Mouse (Mus musculus): Measurements from ENCODE around the gene Ccdc27. TPM values are rescaled to one million over a fixed set of nuclear protein-coding genes. Genes with fewer than 3 reads are reported as not detected.

Ccdc27 gene
- polyA plus RNA-seq, 1 experiment, result not detected

DNA sequence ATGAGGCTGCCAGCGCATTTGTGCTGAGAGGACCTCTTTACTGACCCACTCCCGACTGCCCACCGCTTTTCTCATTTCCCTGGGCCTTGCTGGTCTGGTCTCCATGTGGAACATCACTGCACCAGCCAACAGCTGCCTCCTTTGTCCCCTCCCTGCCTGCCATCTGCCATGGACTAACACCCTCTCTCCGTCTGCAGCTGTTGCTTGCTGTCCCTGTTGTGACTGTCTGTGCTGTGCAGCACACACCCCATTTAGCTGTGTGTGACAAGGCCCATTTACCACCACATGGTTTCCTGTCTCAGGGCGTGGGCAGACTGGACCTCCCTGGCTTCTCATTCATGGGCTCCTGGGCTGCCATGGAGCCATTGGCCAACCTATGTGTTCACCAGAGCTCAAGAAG, 37.0 kb downstream of the Ccdc27 start:
- TF ChIP-seq CTCF (IDR thresholded peaks at IDR 0.05; ENCODE audit: insufficient read depth, low read depth, low read length) (no peak), POLR2A (IDR thresholded peaks at IDR 0.05; ENCODE audit: insufficient read depth, low read depth, low read length) (no peak)
- H3K4me1 ChIP-seq (ENCODE audit: control insufficient read depth, insufficient read depth, low read length), result peaks cover 14% of the 10 kb centered on the region
- H3K27ac ChIP-seq (ENCODE audit: insufficient read depth, low read depth, low read length), result no peak overlapping the region
- no peak overlapping the region for H3K4me3 ChIP-seq (ENCODE audit: insufficient read depth, low read depth, low read length)
- WGBS, result 81% methylated on average over 5 of the region's 5 CpGs

DNA sequence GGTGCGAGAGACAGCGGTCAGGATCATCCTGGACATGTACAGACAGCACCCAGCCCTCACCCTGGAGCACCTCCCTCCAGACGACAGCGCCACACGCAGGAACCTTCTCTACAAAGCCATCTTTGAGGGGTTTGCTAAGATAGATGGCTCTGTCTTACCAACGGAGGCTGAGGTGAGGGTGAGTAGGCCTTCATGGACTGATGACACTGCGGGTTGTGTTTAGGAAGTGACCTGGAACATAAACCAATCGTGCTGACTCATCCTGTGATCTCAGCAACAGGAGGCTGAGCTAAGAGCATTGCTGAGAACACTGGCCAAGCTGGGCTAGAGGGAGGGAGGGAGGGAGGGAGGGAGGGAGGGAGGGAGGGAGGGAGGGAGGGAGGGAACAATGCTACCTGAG, 49.0 kb downstream of the Ccdc27 start:
- 91% methylated on average over 8 of the region's 8 CpGs for WGBS
- no peak overlapping the region for H3K27ac ChIP-seq (ENCODE audit: insufficient read depth, low read depth, low read length)

DNA sequence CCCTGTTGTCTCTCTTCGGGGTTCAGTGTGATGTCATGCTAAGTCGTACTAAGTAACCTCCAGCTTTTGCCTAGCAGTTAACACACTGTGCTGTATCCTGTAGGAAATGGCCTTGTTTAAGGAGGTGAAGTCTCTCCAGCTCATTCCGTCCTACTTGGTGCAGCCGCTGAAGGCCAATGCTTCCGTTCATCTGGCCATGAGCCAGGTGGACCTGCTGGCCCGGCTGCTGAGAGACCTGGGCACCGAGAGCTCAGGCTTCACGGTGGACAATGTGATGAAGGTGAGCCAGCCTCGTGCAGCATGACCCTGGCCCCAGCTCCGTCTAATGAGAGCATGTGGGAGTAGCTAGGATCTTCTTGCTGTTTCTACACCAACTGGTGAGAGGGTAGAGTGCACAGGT, 49.8 kb downstream of the Ccdc27 start:
- WGBS, result 89% methylated on average over 10 of the region's 10 CpGs
- no peaks in the 10 kb centered on the region for H3K4me1 ChIP-seq (ENCODE audit: control insufficient read depth, insufficient read depth, low read length)
- no peak for TF ChIP-seq POLR2A (IDR thresholded peaks at IDR 0.05; ENCODE audit: insufficient read depth, low read depth, low read length)
- no peak for TF ChIP-seq CTCF (IDR thresholded peaks at IDR 0.05; ENCODE audit: insufficient read depth, low read depth, low read length)
- no peak overlapping the region for H3K27ac ChIP-seq (ENCODE audit: insufficient read depth, low read depth, low read length)
- no peak overlapping the region for H3K4me3 ChIP-seq (ENCODE audit: insufficient read depth, low read depth, low read length)

More for the DNA sequence above, 49.0 kb downstream of the Ccdc27 start:
- no peaks in the 10 kb centered on the region for H3K4me1 ChIP-seq (ENCODE audit: control insufficient read depth, insufficient read depth, low read length)
- no peak overlapping the region for H3K4me3 ChIP-seq (ENCODE audit: insufficient read depth, low read depth, low read length)
- no peak for TF ChIP-seq CTCF (IDR thresholded peaks at IDR 0.05; ENCODE audit: insufficient read depth, low read depth, low read length)
- no peak for TF ChIP-seq POLR2A (IDR thresholded peaks at IDR 0.05; ENCODE audit: insufficient read depth, low read depth, low read length)

DNA sequence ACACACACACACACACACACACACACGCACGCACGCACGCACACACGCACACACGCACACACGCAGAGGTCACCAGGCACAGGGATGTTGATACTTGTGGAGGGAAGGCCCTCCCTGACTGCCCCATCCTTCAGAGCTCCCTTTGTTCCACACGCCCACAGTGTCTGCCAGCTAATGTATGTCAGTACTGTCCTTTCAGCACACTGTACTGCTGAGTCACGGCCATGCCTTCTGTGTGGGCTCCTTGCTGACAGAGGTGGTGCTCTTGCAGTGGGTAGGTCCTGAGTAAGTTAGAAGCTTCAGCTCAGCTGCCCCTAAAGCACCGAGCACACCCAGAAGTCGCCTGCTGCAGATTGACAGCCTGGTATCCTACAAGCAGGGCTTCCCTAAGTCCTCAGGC, 62.0 kb downstream of the Ccdc27 start:
- H3K27ac ChIP-seq (ENCODE audit: insufficient read depth, low read depth, low read length), result peak overlapping the region; percentile 28; the same call in 1 of the 2 replicates
- 59% methylated on average over 11 of the region's 11 CpGs for WGBS
- no peak for TF ChIP-seq POLR2A (IDR thresholded peaks at IDR 0.05; ENCODE audit: insufficient read depth, low read depth, low read length)
- no peak for TF ChIP-seq CTCF (IDR thresholded peaks at IDR 0.05; ENCODE audit: insufficient read depth, low read depth, low read length)
- no peak overlapping the region for H3K4me3 ChIP-seq (ENCODE audit: insufficient read depth, low read depth, low read length)
- peaks cover 23% of the 10 kb centered on the region for H3K4me1 ChIP-seq (ENCODE audit: control insufficient read depth, insufficient read depth, low read length)

DNA sequence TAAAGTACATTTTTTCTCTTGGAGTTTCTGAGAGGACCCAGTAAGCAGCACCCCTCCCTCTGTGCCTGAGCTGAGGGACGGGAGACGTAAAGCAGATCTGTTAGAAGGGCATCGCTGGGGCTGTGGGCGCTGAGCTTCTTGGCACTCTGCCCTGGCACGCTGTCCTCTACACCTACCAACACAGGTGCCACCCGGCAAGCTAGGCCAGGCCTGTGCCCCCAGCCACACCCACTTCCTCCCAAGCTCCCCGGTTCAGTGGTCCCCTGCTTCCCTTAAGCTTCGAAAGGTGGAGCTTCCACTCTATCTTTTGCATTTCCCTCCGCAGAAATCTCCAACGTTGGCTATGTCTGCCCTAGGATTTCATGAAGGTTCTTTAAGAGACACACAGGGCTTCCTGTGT, 63.2 kb downstream of the Ccdc27 start:
- no peak for TF ChIP-seq POLR2A (IDR thresholded peaks at IDR 0.05; ENCODE audit: insufficient read depth, low read depth, low read length)
- TF ChIP-seq CTCF (IDR thresholded peaks at IDR 0.05; ENCODE audit: insufficient read depth, low read depth, low read length), result no peak
- no peak overlapping the region for H3K27ac ChIP-seq (ENCODE audit: insufficient read depth, low read depth, low read length)
- peaks cover 23% of the 10 kb centered on the region for H3K4me1 ChIP-seq (ENCODE audit: control insufficient read depth, insufficient read depth, low read length)
- H3K4me3 ChIP-seq (ENCODE audit: insufficient read depth, low read depth, low read length), result no peak overlapping the region
- WGBS, result 88% methylated on average over 10 of the region's 10 CpGs

Other genes starting within 250 kb of the Ccdc27 start
- gene A430005L14Rik, start 85.4 kb downstream of the Ccdc27 start, polyA plus RNA-seq (2012; ENCODE audit: insufficient read depth, insufficient read length, low replicate concordance, missing spikeins), result not detected in 2 replicates
- gene Dffb, start 67.6 kb downstream of the Ccdc27 start, polyA plus RNA-seq (2012; ENCODE audit: insufficient read depth, insufficient read length, low replicate concordance, missing spikeins), result not detected in 2 replicates
- gene Cep104, start 67.5 kb downstream of the Ccdc27 start, polyA plus RNA-seq (2012; ENCODE audit: insufficient read depth, insufficient read length, low replicate concordance, missing spikeins), result not detected in 2 replicates
- gene Lrrc47, start 30.9 kb downstream of the Ccdc27 start, polyA plus RNA-seq (2012; ENCODE audit: insufficient read depth, insufficient read length, low replicate concordance, missing spikeins), result not detected in 2 replicates
- gene Smim1, start 16.4 kb downstream of the Ccdc27 start, polyA plus RNA-seq (2012; ENCODE audit: insufficient read depth, insufficient read length, low replicate concordance, missing spikeins), result not detected in 2 replicates
- not detected in 2 replicates for gene Trp73, start 97.5 kb upstream of the Ccdc27 start, polyA plus RNA-seq (2012; ENCODE audit: insufficient read depth, insufficient read length, low replicate concordance, missing spikeins)
- gene Wrap73, start 99.7 kb upstream of the Ccdc27 start, polyA plus RNA-seq (2012; ENCODE audit: insufficient read depth, insufficient read length, low replicate concordance, missing spikeins), result not detected in 2 replicates
- not detected in 2 replicates for gene Tprgl, start 118.0 kb upstream of the Ccdc27 start, polyA plus RNA-seq (2012; ENCODE audit: insufficient read depth, insufficient read length, low replicate concordance, missing spikeins)
- not detected in 2 replicates for gene Megf6, start 128.1 kb upstream of the Ccdc27 start, polyA plus RNA-seq (2012; ENCODE audit: insufficient read depth, insufficient read length, low replicate concordance, missing spikeins)

Measured in olfactory bulb, adult 2 months (tissue).